Mouse (Mus musculus): ENCODE measurements around the gene Grrp1.
A peak's percentile ranks its signal among the peaks of the same experiment; 100 is the strongest.

Gene Grrp1

DNA sequence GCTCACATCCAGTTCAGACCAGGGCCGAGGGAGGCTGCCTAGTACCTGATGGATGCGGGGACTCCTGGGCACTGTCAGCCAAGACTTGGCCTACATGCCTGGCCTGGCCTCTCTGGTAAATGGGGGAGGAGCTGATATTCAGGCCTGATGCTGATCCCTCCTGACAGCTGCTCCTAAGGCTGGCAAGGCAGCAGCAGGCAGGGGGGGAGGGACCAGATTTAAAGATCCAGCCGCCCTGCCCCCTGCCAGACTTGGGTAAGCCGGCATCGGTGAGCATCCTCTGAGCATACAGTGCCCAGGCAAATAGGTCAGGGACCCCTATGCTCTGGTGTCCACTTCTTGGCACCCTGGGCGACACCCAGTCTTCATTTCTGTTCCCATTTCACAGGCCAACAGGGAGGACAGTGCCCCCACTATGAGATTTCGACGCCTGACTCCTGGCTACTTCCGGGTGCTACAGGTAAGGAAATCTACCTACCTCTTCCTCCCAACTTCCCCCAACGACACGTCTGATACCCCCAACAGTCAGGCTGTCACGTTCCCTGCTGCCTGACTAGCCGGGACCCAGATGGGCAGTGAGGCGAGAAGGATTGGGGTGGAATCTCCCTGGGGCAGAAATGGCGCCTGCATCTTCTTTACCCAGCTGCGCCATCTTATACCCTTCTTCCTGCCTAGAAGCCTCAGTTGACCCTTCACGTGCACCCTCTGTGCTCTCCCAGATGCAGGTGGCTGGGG, 10.2 kb downstream of the Grrp1 start, which contains the start of gene E130218I03Rik:
E130218I03Rik (plus strand) TSS at position 147 of the 735 bp plus-strand sequence.
- DNase-seq (ENCODE audit: low spot score): peak; percentile 83

- peak; percentile 35 for DNase-seq (ENCODE audit: low spot score)
These were observed 15.2 kb downstream of the Grrp1 start for GRCm38 (mm10) chr4:134238686-134239085.

- peak; percentile 86 for DNase-seq (ENCODE audit: low spot score)
These were observed 15.6 kb downstream of the Grrp1 start, which contains the start of gene Cnksr1 for GRCm38 (mm10) chr4:134238279-134238651. TSS of gene Cnksr1 (minus strand) at chr4:134238399.

GRCm38 (mm10) chr4:134237582-134238278, 16.2 kb downstream of the Grrp1 start:
- no peak for DNase-seq (ENCODE audit: low spot score)

DNA sequence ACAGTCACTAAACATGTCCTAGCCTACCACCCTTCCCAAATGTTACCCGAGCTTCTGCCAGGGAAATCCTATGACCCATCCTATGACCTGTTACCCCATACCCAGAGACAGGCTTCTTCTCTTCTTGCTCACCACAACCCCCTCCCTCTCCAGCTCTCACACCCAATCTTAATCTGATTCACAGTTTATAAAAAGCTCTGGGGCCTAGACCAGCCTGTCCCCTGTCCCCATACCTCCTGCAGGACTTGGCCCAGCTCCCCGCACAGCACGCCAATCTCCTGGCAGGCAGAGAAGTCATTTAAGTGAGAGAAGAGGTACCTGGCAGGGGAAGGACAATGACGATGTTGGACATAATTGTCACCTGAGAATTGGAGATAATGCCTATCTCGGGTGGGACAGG, 19.0 kb downstream of the Grrp1 start:
- DNase-seq (ENCODE audit: low spot score): no peak

GRCm38 (mm10) chr4:134230431-134230830, 23.5 kb downstream of the Grrp1 start:
- no peak for DNase-seq (ENCODE audit: low spot score)

DNA sequence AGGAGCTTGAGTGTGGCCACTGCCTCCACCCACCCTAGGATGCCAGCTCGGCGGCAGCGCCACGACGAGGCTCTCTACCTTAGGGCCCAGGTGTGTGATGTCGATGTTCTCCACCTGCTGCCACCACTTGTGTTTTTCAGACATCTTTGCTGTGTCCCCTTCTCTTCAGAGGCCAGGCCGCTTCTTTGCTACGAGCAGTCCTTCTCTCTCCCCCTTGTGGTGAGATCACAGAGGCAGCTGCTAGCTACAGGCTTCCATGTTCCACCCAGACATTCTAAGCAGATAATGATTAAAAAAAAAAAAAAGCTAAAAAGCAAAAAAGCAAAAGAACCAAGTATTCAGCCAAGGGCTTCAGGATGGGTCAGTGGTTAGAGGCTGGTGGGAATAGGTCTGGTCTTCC, 26.7 kb downstream of the Grrp1 start, which contains the start of gene Catsper4:
Catsper4 (minus strand) TSS at position 190 of the 400 bp plus-strand sequence.
- no peak for DNase-seq (ENCODE audit: low spot score)

- DNase-seq (ENCODE audit: low spot score): no peak
These were observed 30.9 kb downstream of the Grrp1 start for GRCm38 (mm10) chr4:134222793-134223600.

DNA sequence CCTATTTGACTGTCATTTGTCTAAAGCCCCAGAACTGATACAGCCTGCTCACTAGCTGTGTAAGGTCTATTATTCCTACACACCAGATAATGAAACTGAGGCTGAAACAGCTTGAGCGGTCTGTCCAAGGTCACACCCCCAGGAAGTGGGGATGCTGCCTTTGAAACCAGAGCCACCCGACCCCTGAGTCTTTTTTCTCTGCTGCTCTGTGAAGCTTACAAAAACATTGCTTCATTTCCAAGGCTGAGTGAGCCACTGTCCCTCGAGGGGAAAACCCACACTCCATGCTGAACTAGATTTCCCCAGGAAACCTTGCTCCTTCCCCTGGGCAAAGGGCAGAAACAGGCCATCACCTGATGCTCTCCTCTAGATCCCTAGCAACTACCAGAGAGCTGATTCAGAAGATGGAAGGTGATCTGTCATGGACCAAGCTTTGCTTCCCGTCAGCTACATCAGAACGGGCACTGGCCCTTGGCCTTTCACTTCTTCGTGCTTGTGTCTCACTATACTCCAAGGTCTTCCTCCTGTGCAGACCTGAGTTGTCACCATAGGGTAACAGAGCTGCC, 47.3 kb downstream of the Grrp1 start:
- DNase-seq (ENCODE audit: low spot score): no peak

- DNase-seq (ENCODE audit: low spot score): no peak
These were observed 50.5 kb downstream of the Grrp1 start for GRCm38 (mm10) chr4:134203340-134203896.

DNA sequence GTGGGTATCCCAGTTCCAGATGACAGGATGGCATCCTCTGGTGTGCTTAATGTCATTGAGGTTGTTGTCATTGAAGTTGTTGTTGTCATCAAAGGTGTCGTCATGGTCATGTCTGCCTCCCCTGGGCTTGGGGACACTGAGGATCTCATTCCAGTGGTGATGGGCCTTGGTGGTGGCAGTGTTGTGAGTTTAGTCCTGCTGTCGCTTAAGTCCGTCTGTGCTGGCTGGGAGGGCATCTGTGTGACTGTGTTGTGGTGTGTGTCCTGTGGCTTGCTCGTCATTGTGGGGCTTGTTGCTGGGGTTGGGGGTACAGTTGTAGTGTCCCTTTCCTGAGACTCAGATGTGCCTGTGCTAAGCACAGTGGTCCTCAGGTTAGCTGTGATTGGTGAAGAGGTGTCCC, 51.0 kb downstream of the Grrp1 start, which contains the start of gene Gm7534:
Gm7534 (minus strand) TSS at position 101 of the 400 bp plus-strand sequence.
- no peak for DNase-seq (ENCODE audit: low spot score)

All from MN1 (cell line).